Mouse (Mus musculus) liver, postnatal 0 days (tissue): ENCODE measurements at regions not wholly inside any gene's neighbourhood (a gene's known extent, or its start where the extent isn't known, plus 50 kb on each side); places are given as distances from the start of the nearest gene placed in this dataset.

Experiments used
- ATAC-seq: fragments of 200-750 bp; cut with Nextera tagmentation; 2 replicates; pipeline ENCODE4 v1.8.0; 2017; ENCODE audit warnings: mild to moderate bottlenecking, moderate library complexity
- DNase-seq: peaks from one replicate; pipeline ENCODE4 v3.0.0-alpha.2; 2016
- H3K27ac ChIP-seq: fragments of 300-500 bp; sonication (generic); 2 replicates; pipeline ENCODE4 v1.5.1; 2014; ENCODE audit warnings: antibody characterized with exemption, moderate library complexity, mild to moderate bottlenecking, low read depth
- H3K27me3 ChIP-seq: fragments of 300-500 bp; sonication (generic); 2 replicates; pipeline ENCODE4 v1.6.1; 2014; ENCODE audit warnings: low read length, control low read depth, mixed read lengths; ENCODE audit not compliant: insufficient read depth
- H3K36me3 ChIP-seq: fragments of 300-500 bp; sonication (generic); replicated peaks from 2 replicates; pipeline ENCODE4 v1.6.1; 2014; ENCODE audit warnings: mild to moderate bottlenecking, control low read depth, low read length, moderate library complexity, mixed read lengths; ENCODE audit not compliant: insufficient read depth
- H3K4me1 ChIP-seq: fragments of 300-500 bp; sonication (generic); 2 replicates; pipeline ENCODE4 v1.6.1; 2014; ENCODE audit warnings: antibody characterized with exemption, mild to moderate bottlenecking, control low read depth; ENCODE audit not compliant: insufficient read depth
- H3K4me2 ChIP-seq: fragments of 300-500 bp; sonication (generic); 2 replicates; pipeline ENCODE4 v1.6.1; 2014; ENCODE audit warnings: low read depth, mild to moderate bottlenecking, low read length, moderate library complexity, mixed read lengths
- H3K4me3 ChIP-seq: fragments of 300-500 bp; sonication (generic); 2 replicates; pipeline ENCODE4 v1.5.1; 2014; ENCODE audit warnings: low read depth, low read length
- H3K9ac ChIP-seq: fragments of 300-500 bp; sonication (generic); replicated peaks from 2 replicates; pipeline ENCODE4 v1.6.1; 2014; ENCODE audit warnings: mild to moderate bottlenecking, moderate library complexity
- H3K9me3 ChIP-seq: fragments of 300-500 bp; sonication (generic); 2 replicates; pipeline ENCODE4 v1.6.1; 2016; ENCODE audit warnings: mild to moderate bottlenecking, control low read depth, low read length, mixed read lengths
- CTCF ChIP-seq: sonication (generic); IDR thresholded peaks from 2 replicates; pipeline ENCODE4 v1.5.1; 2016; ENCODE audit warnings: antibody characterized with exemption, low read depth
- EP300 ChIP-seq: IDR thresholded peaks from 2 replicates; pipeline ENCODE4 v1.6.1; 2016; ENCODE audit warnings: antibody characterized with exemption, low read depth, mild to moderate bottlenecking
- WGBS: fragments of 180-500 bp; shearing (Covaris S2); extraction: QIAGEN DNeasy Blood & Tissue Kit; methylation state at CpG from one replicate; pipeline ENCODE4 v1.1.7; 2014; ENCODE audit not compliant: insufficient replicate concordance; 5-methylcytosine and 5-hydroxymethylcytosine counted together

- Histone ChIP-seq H3K4me2 (no peak overlapping the region), H3K36me3 (no peaks in the 10 kb centered on the region), H3K9me3 (no peaks in the 10 kb centered on the region), H3K27ac (no peak overlapping the region), H3K4me1 (no peaks in the 10 kb centered on the region), H3K27me3 (no peaks in the 10 kb centered on the region), H3K4me3 (no peak overlapping the region), H3K9ac (no peak overlapping the region)
- no peak for ATAC-seq
- TF ChIP-seq CTCF (no peak), EP300 (no peak)
- DNase-seq = no peak
- 69% methylated on average over 1 of the region's 1 CpGs for WGBS
These were observed 97.9 kb downstream of the Trib2 start for GRCm38 (mm10) chr12:15718827-15719226.

DNA sequence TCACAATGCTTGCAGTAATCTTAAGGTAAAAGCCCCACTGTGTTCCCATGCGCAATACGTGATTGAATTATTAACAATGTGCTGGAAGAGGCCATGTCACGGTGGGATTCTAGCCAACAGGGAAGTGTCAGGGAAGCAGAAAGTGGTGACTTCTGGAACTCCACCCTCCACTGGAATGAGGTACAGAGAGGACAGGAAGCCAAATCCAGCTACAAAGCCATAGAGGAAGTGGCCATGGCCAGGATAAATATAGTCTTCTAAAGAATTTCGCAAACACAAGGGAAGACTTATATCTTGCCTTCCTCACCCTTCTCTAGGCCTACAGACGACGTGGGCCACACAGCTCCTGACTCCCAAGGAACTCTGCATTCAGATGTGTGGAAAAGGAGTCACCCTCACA, 98.7 kb downstream of the Trib2 start:
- H3K4me1 ChIP-seq = no peaks in the 10 kb centered on the region
- ATAC-seq = no peak
- DNase-seq = no peak

DNA sequence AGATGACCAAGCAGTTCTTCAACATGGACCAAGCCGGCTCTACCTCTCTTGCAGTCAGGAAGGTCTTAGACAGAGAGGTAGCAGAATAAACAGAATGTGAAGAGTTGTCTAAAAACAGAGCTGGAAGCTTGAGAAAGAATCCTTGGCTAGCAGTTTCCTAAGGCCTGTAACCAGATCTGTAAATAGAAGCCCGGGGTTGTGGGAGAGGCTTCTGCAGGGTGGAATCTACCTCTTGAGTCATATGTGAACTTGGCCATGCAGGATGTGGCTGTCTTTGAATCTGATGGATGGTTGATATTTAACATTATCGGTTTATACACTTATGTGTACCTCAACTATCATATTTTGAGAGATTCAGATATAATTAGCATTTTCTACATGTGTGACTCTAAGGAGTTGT, 99.4 kb downstream of the Trib2 start:
- no peaks in the 10 kb centered on the region for H3K9me3 ChIP-seq
- H3K9ac ChIP-seq = no peak overlapping the region
- no peaks in the 10 kb centered on the region for H3K4me1 ChIP-seq
- H3K36me3 ChIP-seq = no peaks in the 10 kb centered on the region
- WGBS = 71% methylated on average over 3 of the region's 3 CpGs
- ATAC-seq = no peak
- H3K4me3 ChIP-seq = no peak overlapping the region
- H3K27me3 ChIP-seq = no peaks in the 10 kb centered on the region
- H3K4me2 ChIP-seq = no peak overlapping the region
- no peak for TF ChIP-seq CTCF
- TF ChIP-seq EP300 = no peak
- no peak for DNase-seq
- no peak overlapping the region for H3K27ac ChIP-seq

More for the DNA sequence above, 98.7 kb downstream of the Trib2 start:
- Histone ChIP-seq H3K27me3 (no peaks in the 10 kb centered on the region), H3K4me2 (no peak overlapping the region), H3K36me3 (no peaks in the 10 kb centered on the region), H3K4me3 (no peak overlapping the region), H3K9ac (no peak overlapping the region), H3K9me3 (no peaks in the 10 kb centered on the region), H3K27ac (no peak overlapping the region)
- TF ChIP-seq CTCF (no peak), EP300 (peak; percentile 49; the same call in 1 of the 2 replicates)
- WGBS = 56% methylated on average over 6 of the region's 6 CpGs

GRCm38 (mm10) chr12:15713623-15714022, 103.1 kb downstream of the Trib2 start:
- DNase-seq (no peak), ATAC-seq (no peak)
- WGBS = 83% methylated on average over 2 of the region's 2 CpGs
- Histone ChIP-seq H3K27ac (no peak overlapping the region), H3K9ac (no peak overlapping the region), H3K27me3 (no peaks in the 10 kb centered on the region), H3K9me3 (no peaks in the 10 kb centered on the region), H3K4me2 (no peak overlapping the region), H3K4me1 (no peaks in the 10 kb centered on the region), H3K4me3 (no peak overlapping the region), H3K36me3 (no peaks in the 10 kb centered on the region)
- TF ChIP-seq CTCF (no peak), EP300 (no peak)

GRCm38 (mm10) chr12:15707570-15708095, 109.1 kb downstream of the Trib2 start:
- ATAC-seq = no peak
- Histone ChIP-seq H3K27me3 (no peaks in the 10 kb centered on the region), H3K27ac (no peak overlapping the region), H3K4me2 (no peak overlapping the region), H3K4me1 (no peaks in the 10 kb centered on the region), H3K4me3 (no peak overlapping the region), H3K9ac (no peak overlapping the region), H3K9me3 (no peaks in the 10 kb centered on the region), H3K36me3 (no peaks in the 10 kb centered on the region)
- 69% methylated on average over 6 of the region's 6 CpGs for WGBS
- no peak for TF ChIP-seq EP300
- no peak for TF ChIP-seq CTCF
- DNase-seq = no peak

- ATAC-seq (peak; percentile 48; the same call in 1 of the 2 replicates), DNase-seq (peak; percentile 35)
- H3K36me3 ChIP-seq = no peaks in the 10 kb centered on the region
- H3K4me2 ChIP-seq = no peak overlapping the region
- no peak overlapping the region for H3K4me3 ChIP-seq
- H3K27me3 ChIP-seq = no peaks in the 10 kb centered on the region
- no peak overlapping the region for H3K27ac ChIP-seq
- 36% methylated on average over 5 of the region's 5 CpGs for WGBS
- no peaks in the 10 kb centered on the region for H3K9me3 ChIP-seq
- H3K4me1 ChIP-seq = no peaks in the 10 kb centered on the region
- peak; percentile 68; the same call in 1 of the 2 replicates for TF ChIP-seq EP300
- no peak for TF ChIP-seq CTCF
- H3K9ac ChIP-seq = no peak overlapping the region
These were observed 112.3 kb downstream of the Trib2 start for GRCm38 (mm10) chr12:15704412-15704811.

DNA sequence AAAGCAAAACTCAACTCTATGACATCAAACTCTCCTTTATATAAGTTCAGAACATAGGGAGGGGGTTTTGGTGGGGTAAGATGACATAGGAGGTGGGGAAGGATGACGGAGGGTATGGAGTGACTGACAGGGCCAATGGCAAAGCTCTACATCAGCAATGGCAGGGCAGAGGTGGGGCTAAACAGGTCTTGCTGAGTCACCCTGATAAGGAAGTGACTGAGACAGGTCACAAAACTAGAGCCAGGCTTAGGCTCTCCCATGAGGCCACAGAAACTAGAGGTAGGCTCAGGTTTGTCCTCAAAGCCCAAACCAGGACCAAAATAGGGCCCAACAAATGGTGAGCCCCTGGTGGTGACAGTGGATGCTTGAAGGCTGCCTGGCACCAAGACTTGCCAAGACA, 114.6 kb downstream of the Trib2 start:
- no peak for DNase-seq
- Histone ChIP-seq H3K4me3 (no peak overlapping the region), H3K4me2 (no peak overlapping the region), H3K36me3 (no peaks in the 10 kb centered on the region), H3K9ac (no peak overlapping the region), H3K27ac (no peak overlapping the region), H3K27me3 (no peaks in the 10 kb centered on the region), H3K4me1 (no peaks in the 10 kb centered on the region), H3K9me3 (no peaks in the 10 kb centered on the region)
- TF ChIP-seq CTCF = no peak
- TF ChIP-seq EP300 = no peak
- 69% methylated on average over 1 of the region's 1 CpGs for WGBS
- no peak for ATAC-seq
